Mouse (Mus musculus) ovary, postnatal 36 days (tissue): ENCODE data around the gene Gm5134.

Experiments used
- DNase-seq: peaks from one replicate; pipeline ENCODE4 v3.0.0; 2022; ENCODE audit warnings: low spot score, mixed read lengths

The Gm5134 gene

DNA sequence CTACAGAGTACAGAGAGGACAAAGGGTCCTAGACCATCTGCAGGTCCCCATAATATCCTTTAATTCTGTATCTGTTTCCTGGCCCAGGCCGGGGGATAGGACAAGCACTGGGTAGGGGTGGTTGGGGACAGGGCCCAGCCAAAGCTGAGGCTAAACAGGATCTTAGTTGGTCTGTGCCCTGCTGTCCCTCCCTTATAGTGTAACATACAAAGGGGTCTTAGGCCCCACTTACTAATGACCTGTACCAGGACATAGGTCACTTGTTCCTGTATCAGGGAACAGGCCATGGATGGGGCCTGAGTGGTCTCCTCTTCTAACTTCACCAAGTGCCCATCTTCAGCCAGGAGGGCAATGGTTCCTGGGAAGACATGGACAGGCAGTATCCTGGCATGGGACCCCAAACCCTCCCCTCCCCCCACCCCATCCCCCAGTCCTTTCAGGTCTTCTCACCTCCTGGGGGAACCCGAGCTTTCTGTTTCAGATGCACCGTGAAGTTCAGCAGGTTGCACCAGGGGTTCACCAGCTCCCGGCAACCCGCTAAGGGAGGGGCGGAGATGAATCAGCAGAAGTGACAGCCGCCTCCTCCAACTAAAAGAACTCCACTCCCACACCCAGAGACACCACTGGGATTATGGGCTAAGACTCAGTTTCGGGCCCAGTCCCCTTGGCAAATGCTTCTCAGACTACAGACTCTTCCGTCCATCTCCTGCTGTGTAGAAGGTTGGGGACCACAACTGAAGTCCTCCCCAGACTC, 14.7 kb upstream of the Gm5134 start:
- no peak for DNase-seq

DNA sequence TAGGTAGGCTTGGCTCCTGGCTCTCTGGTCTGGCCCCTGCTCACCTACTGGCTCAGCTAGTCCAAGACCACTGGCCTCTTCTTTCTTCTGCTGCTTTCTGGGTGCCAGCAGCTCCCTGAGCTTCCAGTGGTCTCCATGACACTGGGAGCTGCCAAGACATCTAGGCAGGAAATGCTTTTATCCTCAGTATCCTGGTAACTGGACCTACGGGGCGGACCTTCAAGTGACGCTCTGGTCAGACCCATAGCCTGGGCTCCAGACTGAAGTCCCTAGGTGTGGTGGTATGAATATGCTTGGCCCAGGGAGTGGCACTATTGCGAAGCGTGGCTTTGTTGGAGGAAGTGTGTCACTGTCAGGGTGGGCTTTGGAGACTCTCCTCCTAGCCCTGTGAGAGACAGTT, 13.8 kb upstream of the Gm5134 start, which contains the start of gene Gm867:
TSS of gene Gm867 (minus strand) at position 153 of the 400 bp plus-strand sequence.
- no peak for DNase-seq

- no peak for DNase-seq
Measured at GRCm38 (mm10) chr10:75941042-75941824, 13.1 kb upstream of the Gm5134 start.

DNA sequence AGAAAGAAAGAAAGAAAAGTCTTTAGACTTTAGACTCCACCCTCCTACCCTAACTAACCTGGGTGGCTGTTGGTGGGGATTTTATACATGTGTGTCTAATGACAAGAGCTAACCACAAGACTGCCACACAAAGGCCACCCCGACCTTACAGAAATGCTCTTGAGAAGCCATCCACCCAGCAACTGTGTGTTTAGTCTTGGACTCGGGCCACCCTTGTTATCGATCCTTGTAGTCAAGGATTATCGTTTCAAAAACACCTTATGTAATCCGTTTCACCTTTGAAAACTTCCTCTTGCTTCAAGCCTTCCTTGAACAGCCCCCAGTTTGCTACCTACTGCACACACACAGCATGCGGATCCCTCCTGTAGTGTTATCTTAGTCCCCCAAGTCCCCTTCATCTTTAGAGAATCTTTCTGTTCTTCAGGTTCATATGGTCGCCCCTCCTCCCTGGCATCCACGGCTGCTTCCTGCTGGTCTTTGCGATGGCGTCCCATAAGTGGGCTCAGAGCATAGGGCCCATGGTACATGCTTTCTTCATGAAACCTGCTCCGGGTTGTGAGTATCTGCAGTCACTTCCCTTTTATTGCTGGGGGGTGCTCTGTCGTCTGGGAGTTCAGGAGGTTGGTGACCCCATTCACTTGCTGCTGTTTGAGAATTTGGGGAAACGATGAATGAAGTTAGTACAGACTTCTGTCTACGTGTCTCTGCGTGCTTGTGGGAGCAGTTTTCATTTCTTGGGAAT, 11.4 kb upstream of the Gm5134 start, which contains the start of gene Vpreb3:
TSS of gene Vpreb3 (plus strand) at position 322 of the 742 bp plus-strand sequence.
- DNase-seq = no peak

- no peak for DNase-seq
Measured at GRCm38 (mm10) chr10:75944066-75944772, 10.1 kb upstream of the Gm5134 start.

DNA sequence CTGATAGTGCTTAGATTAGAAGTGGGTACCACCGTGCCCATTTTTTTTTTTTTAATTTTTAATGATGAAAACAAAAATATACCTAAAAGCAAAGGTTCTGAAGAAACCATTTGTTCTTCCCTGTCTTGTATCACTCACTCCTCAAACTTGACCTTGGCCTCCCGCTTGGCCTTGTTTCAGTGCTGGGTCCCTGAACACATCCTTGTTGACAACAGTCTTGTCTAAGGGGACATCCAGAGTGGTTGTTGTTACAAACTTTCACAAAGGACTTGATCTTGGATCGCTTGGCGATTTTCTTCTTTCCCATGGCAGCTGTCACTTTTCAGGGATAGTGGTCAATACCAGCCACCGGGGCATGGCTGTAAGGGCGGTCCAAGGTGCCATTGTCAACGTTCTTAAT, 9.1 kb upstream of the Gm5134 start:
- no peak for DNase-seq

DNA sequence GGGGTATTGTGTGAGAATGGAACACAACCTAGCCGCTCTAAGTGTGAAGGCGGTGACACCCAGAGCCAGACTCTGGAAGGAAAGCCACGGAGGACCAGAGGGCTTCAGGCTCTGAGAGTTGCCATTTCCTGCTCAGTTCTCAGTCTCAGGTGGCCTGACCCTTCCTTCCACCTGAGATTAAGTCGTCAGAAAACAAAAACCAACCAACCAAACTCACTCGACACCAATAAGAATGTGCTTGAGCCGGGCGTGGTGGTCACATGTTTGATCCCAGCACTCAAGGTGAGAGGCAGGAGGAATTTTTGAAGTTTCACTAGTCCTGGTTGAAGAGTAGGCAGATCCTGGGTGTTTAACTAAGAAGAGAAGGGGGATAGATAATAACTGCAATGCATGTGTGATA, 8.4 kb upstream of the Gm5134 start:
- DNase-seq = no peak

DNA sequence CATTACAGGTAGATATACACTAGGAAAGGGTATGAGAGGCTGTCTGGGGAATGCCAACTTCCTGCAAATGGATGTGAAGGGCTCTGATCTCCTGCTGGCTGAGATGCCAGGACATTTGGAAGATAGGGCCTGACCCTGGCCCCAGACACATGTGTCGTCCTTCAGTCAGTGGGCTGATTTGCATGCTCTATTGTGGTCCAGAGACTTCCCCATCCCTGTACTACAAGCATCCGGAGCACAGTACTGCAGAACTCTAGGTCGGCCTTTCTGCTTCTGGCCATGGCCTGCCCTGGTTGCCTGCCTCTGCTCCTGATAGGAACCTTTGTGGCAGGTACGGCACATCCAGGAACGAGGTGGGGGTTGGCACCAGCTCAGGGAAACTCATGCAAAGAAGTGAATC, 6.2 kb upstream of the Gm5134 start:
- no peak for DNase-seq

DNA sequence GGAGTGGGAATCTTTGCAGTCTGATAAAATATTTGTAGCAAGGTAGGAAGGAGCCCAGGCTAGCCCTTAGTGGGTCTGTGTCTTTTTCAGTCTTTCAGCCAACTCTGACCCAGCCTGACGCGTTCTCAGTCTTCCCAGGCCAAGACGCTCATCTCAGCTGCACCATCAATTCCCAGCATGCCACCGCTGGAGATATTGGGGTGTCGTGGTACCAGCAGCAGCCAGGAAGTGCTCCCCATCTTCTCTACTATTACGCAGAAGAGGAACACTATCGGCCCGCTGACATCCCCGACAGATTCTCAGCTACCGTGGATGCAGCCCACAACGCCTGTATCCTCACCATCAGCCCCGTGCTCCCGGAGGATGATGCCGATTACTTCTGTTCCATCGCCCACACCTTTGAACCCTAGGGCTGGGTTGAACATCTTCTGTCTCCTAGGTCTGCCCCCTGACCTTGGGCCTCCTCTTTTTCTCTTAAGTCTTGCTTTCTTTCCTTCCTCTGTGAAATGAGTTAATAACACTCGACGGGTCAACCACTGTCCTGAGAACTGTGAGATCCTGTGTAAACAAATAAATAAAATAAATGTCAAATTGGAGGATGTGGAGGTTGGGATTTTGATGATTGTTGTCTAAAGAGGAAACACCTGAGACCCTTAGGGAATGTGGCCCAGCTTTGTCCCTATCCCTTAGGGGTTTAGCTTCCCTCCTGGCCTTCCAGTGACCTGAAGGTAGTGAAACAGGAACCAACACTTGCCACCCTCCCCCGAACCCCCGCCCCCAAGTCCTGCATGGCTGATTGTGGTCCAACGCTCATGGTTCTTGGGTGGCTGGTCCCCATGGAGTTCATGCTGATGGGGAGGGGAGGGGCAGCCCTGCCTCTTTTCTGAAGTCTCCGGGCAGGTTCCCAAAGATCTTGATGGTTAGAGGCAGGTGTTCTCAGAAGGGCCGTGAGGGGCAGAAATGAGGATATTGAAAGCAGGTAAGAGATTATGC, 5.0 kb upstream of the Gm5134 start:
- no peak for DNase-seq

DNA sequence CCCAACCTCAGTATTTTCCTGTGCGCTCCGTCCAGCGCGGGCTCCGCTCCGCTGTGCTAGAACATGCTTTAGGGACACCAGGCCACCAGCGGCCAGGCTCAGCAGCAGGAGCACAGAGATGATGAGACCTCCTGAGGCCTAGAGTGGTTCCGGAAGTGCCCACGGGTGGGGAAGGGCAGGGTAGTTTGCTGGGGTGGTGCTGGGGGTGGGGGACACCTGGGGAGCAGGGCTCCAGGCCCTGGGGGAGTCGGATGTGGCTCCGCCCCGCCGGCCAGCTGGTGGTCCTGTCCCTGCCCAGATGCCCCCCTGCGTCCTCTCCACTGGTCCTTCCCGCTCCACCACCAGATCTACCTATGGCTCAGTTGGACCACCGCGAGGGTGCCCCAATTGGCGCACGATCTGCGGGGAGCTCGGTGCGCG, 3.5 kb upstream of the Gm5134 start:
- DNase-seq = peak; percentile 49

DNA sequence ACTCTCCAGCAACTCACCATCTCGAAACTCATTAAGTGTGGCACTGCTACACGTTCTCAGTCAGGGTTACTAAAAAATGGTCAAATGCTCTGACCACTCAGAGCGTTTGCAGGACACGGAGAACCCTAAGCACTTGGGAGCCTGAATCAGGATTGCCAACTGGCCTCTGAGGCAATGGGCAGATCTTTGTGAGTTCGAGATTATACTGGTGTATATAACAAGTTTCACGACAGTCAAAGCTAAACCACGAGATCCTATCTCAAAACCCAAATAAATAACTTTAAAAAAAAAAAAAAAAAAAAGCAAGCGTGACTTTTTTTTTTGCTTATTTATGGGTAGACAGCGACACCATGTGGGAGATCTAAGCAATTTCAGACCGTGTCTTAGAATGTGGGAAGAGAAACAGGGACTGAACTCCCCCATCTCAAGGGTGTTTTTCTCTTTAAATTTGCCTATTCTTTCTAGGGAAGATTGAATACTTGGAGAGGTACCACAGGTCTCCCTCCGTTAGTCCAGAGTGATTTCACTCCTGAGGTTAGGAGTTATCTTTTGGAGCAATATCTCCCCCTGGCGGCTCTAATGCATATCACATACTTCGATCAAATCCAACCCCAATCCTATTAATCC, 2.8 kb upstream of the Gm5134 start:
- no peak for DNase-seq

DNA sequence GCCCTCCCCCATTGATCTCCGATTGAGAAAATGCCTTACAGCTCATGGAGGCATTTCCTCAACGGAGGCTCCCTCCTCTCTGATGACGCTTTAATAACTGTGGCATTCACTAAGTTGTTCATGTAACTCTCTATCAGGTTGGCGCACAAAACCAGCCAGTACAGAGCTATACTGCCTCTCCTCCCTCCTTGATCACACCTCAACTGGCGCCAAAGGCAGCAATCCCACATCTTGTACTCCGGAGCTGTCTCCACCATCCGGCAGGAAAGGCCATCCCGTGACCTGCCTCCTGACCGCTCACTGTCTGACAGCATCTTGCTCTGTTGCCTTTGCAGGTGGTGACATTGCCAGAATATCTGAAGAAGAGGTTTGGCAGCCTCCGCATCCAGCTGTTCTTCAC, 19.5 kb downstream of the Gm5134 start:
- DNase-seq = no peak

DNA sequence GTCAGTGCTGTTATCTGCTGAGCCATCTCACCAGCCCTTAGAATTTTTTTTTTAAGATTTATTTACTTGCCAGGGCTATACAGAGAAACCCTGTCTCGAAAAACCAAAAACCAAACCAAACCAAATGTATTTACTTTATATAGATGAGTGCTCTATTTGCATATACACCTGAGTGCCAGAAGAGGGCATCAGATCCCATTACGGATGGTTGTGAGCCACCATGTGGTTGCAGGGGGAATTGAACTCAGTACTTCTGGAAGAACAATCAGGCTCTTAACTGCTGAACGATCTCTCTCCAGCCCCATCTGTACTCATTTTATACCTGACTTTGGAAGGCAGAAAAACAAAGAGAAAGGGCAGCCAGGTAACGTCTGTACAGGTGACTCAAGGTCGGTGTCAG, 20.9 kb downstream of the Gm5134 start:
- no peak for DNase-seq

DNA sequence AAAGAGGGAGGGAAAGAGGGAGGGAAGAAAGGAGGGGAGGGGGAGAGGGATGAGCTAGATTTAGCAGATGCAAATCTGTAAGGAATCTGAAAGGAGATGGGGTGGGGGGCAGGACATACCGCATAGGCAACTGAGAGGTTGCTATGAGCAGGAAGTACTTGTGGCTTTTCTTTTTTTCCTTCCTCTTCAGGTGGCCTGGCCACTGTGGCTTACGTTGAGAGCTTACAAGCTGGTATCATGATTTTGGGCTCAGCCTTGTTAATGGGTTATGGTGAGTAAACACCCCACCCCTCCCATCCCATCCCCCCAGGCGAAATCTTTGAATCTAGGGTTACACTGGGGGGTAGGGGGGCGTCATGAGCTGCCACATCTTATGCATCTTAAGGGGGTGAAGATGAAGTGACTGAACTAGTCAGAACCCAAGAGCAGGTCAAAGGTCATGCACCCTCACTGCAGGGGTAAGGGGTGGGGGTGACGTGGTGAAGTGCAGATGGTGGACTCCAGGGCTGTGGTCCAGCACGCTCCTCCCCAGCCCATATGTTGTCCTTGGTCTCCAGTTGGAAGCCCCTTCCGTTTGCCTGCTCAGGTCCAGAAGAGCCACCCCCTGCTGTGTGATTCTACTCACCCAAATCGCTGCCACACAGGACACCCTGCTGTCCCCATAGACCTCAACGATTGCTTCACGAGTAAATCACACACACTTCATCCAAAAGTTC, 24.0 kb downstream of the Gm5134 start:
- DNase-seq = no peak

DNA sequence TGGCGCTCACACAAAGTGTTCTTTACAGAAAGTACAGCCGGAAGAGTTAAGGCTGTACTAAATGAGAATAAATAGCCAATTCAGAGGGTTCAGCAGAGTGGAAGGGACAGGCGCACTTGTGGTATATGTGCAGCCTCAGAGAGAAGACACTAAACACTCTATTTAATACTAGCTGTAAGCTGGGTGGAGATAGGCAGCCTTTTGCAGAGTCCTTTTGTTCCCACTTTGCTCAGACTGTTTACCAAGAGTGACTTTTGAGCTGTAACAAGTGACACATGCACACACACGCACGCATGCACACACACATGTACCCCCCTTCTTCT, 24.5 kb downstream of the Gm5134 start:
- DNase-seq = no peak

DNA sequence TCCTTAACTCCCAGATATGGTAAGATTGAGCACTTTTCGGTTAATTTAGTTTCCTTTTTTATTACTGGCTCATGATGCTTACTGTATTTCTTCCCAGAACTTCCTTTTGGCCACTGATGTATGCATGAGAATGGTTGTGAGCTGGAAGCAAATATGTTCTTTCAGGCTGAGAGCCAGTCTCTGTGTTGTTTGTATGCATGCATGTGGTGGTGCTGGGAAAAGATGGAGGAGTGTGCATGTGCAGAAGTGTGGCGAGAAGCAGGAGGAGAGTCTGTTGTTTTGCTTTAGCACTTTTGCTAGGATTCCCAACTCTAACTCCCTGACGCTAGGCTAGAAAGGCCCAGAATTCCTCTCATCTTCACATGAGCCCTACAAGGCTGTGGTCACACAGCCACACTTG, 25.1 kb downstream of the Gm5134 start:
- no peak for DNase-seq

GRCm38 (mm10) chr10:75990430-75991042, 36.2 kb downstream of the Gm5134 start:
- no peak for DNase-seq

- no peak for DNase-seq
Measured at GRCm38 (mm10) chr10:75993616-75994240, 39.4 kb downstream of the Gm5134 start.
